ENCODE assay signal across 10 mouse cellular contexts in the genomic region with DNA sequence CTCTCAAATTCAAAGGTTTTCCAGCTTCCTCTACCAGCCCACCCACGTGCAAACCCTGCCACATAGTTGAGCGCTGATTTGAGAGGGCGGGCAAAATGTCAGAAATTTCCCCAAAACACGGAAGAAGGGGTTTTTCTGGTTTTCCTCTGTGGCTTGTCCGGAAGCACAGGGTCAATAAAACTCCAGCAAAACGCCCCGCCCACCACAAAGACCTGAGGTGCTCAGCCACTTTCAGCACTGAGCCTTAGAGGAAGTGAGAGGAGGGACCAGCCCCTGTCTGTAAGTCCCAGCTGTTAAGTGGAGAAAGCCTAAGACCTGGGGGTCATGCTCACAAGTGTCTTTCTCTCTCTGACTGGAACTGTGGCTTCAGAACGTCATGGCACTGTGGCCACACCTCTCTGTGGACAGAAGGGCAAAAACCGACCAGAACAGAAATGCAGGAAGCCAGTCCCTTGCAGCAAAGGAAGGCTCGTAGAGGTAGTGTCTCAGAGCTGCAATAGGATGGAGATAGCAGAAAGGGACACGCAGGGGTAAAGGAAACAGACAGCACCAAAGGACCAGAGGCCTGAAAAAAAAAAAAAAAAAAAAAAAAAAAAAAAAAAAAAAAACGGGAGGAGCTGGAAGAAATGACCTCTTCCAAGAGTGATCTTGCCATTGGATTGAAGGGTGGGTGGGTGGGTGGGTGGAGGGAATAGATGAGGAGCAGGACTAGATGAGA. TPM values are rescaled to one million over a fixed set of nuclear protein-coding genes. Genes with fewer than 3 reads are reported as not detected.
DNase-seq lines count a peak whose midpoint lies in the region; ATAC-seq and TF ChIP-seq lines count a peak whose summit lies in the region.
"Had no signal": no experiment of that assay in that cellular context is flagged by ENCODE, and none has a peak within 500 bp of the region (broad histone marks: within the 10 kb centered on the region; RNA-seq: fewer than 3 reads in every experiment).

No protein-coding gene starts in this region.

- no peaks in the 10 kb centered on the region for H3K9me3 ChIP-seq in intestine, postnatal 0 days (ENCODE audit: control insufficient read depth)
- H3K9me3 ChIP-seq: heart, embryonic 15.5 days; liver, embryonic 15.5 days had no signal

- no peaks in the 10 kb centered on the region for H3K36me3 ChIP-seq in intestine, postnatal 0 days (ENCODE audit: control insufficient read depth, insufficient read depth)
- H3K36me3 ChIP-seq: heart, embryonic 15.5 days; liver, embryonic 15.5 days had no signal

- H3K27me3 ChIP-seq in intestine, postnatal 0 days (replicated peaks; ENCODE audit: control insufficient read depth, insufficient read depth, low read length) = no peaks in the 10 kb centered on the region
- H3K27me3 ChIP-seq: heart, embryonic 15.5 days; liver, embryonic 15.5 days had no signal

- WGBS in intestine, postnatal 0 days = 28% methylated on average over 12 of the region's 12 CpGs

- TF ChIP-seq CTCF in intestine, postnatal 0 days (IDR thresholded peaks at IDR 0.05; ENCODE audit: low read depth) = no peak

- no peak overlapping the region for H3K27ac ChIP-seq in intestine, postnatal 0 days (ENCODE audit: low read depth, low read length)
- H3K27ac ChIP-seq: heart, embryonic 15.5 days; liver, embryonic 15.5 days had no signal

- no peak overlapping the region for H3K4me3 ChIP-seq in intestine, postnatal 0 days (ENCODE audit: low read depth, low read length)
- H3K4me3 ChIP-seq: heart, embryonic 15.5 days; liver, embryonic 15.5 days had no signal

- no peaks in the 10 kb centered on the region for H3K4me1 ChIP-seq in intestine, postnatal 0 days (replicated peaks; ENCODE audit: control insufficient read depth, insufficient read depth, low read length)
- H3K4me1 ChIP-seq: heart, embryonic 15.5 days; liver, embryonic 15.5 days had no signal

- ATAC-seq in intestine, postnatal 0 days = 0 out of 2 replicates have a peak, but pooled peaks have one; percentile 18

- DNase-seq in kidney, postnatal 4 days = peak; percentile 11 to 32
- no peak for DNase-seq in kidney, adult 11 months
- peak; percentile 86 to 89 for DNase-seq in natural killer cell, adult 2 months (ENCODE audit: low spot score in 2 of 2)
- peak; percentile 63 for DNase-seq in thymus, postnatal 4 days
- no peak for DNase-seq in ovary, postnatal 36 days (ENCODE audit: low spot score)
- DNase-seq in right cerebral cortex, postnatal 36 days (ENCODE audit: low spot score in 2 of 2) = no peak
- no peak for DNase-seq in right cerebral cortex, adult 2 months (ENCODE audit: low spot score in 2 of 2)

- H3K4me2 ChIP-seq in intestine, postnatal 0 days (replicated peaks; ENCODE audit: low read depth) = peak overlapping the region; percentile 37; the same call in 1 of the 2 replicates
- H3K4me2 ChIP-seq: heart, embryonic 15.5 days; liver, embryonic 15.5 days had no signal

- H3K9ac ChIP-seq in intestine, postnatal 0 days (ENCODE audit: low read depth, low read length) = no peak overlapping the region
- H3K9ac ChIP-seq: heart, embryonic 15.5 days; liver, embryonic 15.5 days had no signal

RNA-seq across cellular contexts. Expression of a gene that starts 14.6 kb away (rescaled TPM):
- polyA plus RNA-seq in intestine, postnatal 0 days (2015; fragmentation: Nextera tagmentation; extraction: Ambion mirVana) = 0.04 and 0.08 TPM in 2 replicates

RNA-seq across cellular contexts. Expression of a gene that starts 53.7 kb away (rescaled TPM):
- 2.8 and 2.9 TPM in 2 replicates for polyA plus RNA-seq in intestine, postnatal 0 days (2015; fragmentation: Nextera tagmentation; extraction: Ambion mirVana)

Comparison
In these comparisons a context has a peak if more than half of its experiments do, and no peak if none do; other contexts are left out.
1. DNase-seq: peak in kidney, postnatal 4 days (2 of 2), natural killer cell, adult 2 months (2 of 2) and thymus, postnatal 4 days (single experiment); none in kidney, adult 11 months (single experiment), ovary, postnatal 36 days (single experiment), right cerebral cortex, postnatal 36 days (0 of 2) and right cerebral cortex, adult 2 months (0 of 2).